Mouse (Mus musculus): ENCODE measurements around the gene Depdc5. TPM values are rescaled to one million over a fixed set of nuclear protein-coding genes. Genes with fewer than 3 reads are reported as not detected.

Depdc5 gene
- polyA plus RNA-seq, 1 experiment from 2014 or later = 20.2 TPM

- H3K9ac ChIP-seq = no peak overlapping the region
- H3K27ac ChIP-seq = no peak overlapping the region
- H3K27me3 ChIP-seq (replicated peaks) = no peaks in the 10 kb centered on the region
- no peak for ATAC-seq
- no peak overlapping the region for H3K4me3 ChIP-seq (replicated peaks)
- no peaks in the 10 kb centered on the region for H3K9me3 ChIP-seq
- H3K4me1 ChIP-seq (replicated peaks) = 0 out of 2 replicates have a peak, but pooled peaks cover 2% of the 10 kb centered on the region
- no peak overlapping the region for H3K4me2 ChIP-seq (replicated peaks)
- 78% methylated on average over 11 of the region's 11 CpGs for WGBS
- no peaks in the 10 kb centered on the region for H3K36me3 ChIP-seq
These were observed 142.1 kb downstream of the Depdc5 start for GRCm38 (mm10) chr5:33005442-33006145.

GRCm38 (mm10) chr5:33006670-33007069, 143.2 kb downstream of the Depdc5 start:
- no peak overlapping the region for H3K4me3 ChIP-seq (replicated peaks)
- no peaks in the 10 kb centered on the region for H3K9me3 ChIP-seq
- no peak overlapping the region for H3K9ac ChIP-seq
- peaks cover 7% of the 10 kb centered on the region; the same call in 1 of the 2 replicates for H3K4me1 ChIP-seq (replicated peaks)
- WGBS = 37% methylated on average over 8 of the region's 8 CpGs
- H3K27me3 ChIP-seq (replicated peaks) = no peaks in the 10 kb centered on the region
- H3K36me3 ChIP-seq = no peaks in the 10 kb centered on the region
- no peak overlapping the region for H3K27ac ChIP-seq
- no peak overlapping the region for H3K4me2 ChIP-seq (replicated peaks)
- ATAC-seq = 0 out of 2 replicates have a peak, but pooled peaks have one; percentile 26

- H3K27me3 ChIP-seq (replicated peaks) = no peaks in the 10 kb centered on the region
- H3K36me3 ChIP-seq = no peaks in the 10 kb centered on the region
- peaks cover 7% of the 10 kb centered on the region; the same call in 1 of the 2 replicates for H3K4me1 ChIP-seq (replicated peaks)
- no peak overlapping the region for H3K9ac ChIP-seq
- no peak overlapping the region for H3K4me3 ChIP-seq (replicated peaks)
- no peak overlapping the region for H3K27ac ChIP-seq
- H3K9me3 ChIP-seq = no peaks in the 10 kb centered on the region
- no peak for ATAC-seq
- WGBS = 52% methylated on average over 4 of the region's 4 CpGs
- no peak overlapping the region for H3K4me2 ChIP-seq (replicated peaks)
These were observed 143.9 kb downstream of the Depdc5 start for GRCm38 (mm10) chr5:33007371-33007770.

- H3K4me3 ChIP-seq (replicated peaks) = no peak overlapping the region
- no peaks in the 10 kb centered on the region for H3K36me3 ChIP-seq
- no peak overlapping the region for H3K4me2 ChIP-seq (replicated peaks)
- H3K4me1 ChIP-seq (replicated peaks) = peaks cover 5% of the 10 kb centered on the region; the same call in 1 of the 2 replicates
- H3K27me3 ChIP-seq (replicated peaks) = no peaks in the 10 kb centered on the region
- H3K9ac ChIP-seq = no peak overlapping the region
- H3K9me3 ChIP-seq = no peaks in the 10 kb centered on the region
- WGBS = 60% methylated on average over 2 of the region's 2 CpGs
- no peak overlapping the region for H3K27ac ChIP-seq
- ATAC-seq = no peak
These were observed 145.8 kb downstream of the Depdc5 start for GRCm38 (mm10) chr5:33009301-33009700.

GRCm38 (mm10) chr5:33009818-33010812, 146.6 kb downstream of the Depdc5 start:
- H3K36me3 ChIP-seq = no peaks in the 10 kb centered on the region
- 71% methylated on average over 14 of the region's 14 CpGs for WGBS
- H3K4me1 ChIP-seq (replicated peaks) = peaks cover 5% of the 10 kb centered on the region; the same call in 1 of the 2 replicates
- H3K27ac ChIP-seq = no peak overlapping the region
- H3K9me3 ChIP-seq = no peaks in the 10 kb centered on the region
- ATAC-seq = no peak
- no peak overlapping the region for H3K4me2 ChIP-seq (replicated peaks)
- H3K9ac ChIP-seq = no peak overlapping the region
- no peak overlapping the region for H3K4me3 ChIP-seq (replicated peaks)
- no peaks in the 10 kb centered on the region for H3K27me3 ChIP-seq (replicated peaks)

- Histone ChIP-seq H3K9ac (no peak overlapping the region), H3K36me3 (no peaks in the 10 kb centered on the region), H3K27me3 (replicated peaks) (no peaks in the 10 kb centered on the region), H3K27ac (0 out of 2 replicates have a peak overlapping the region, but pooled peaks have one; percentile 36), H3K4me3 (replicated peaks) (no peak overlapping the region), H3K4me2 (replicated peaks) (no peak overlapping the region), H3K9me3 (no peaks in the 10 kb centered on the region), H3K4me1 (replicated peaks) (peaks cover 5% of the 10 kb centered on the region; the same call in 1 of the 2 replicates)
- ATAC-seq = no peak
- WGBS = 39% methylated on average over 15 of the region's 15 CpGs
These were observed 147.9 kb downstream of the Depdc5 start for GRCm38 (mm10) chr5:33011132-33012106.

- ATAC-seq = no peak
- no peak overlapping the region for H3K27ac ChIP-seq
- no peak overlapping the region for H3K4me3 ChIP-seq (replicated peaks)
- 73% methylated on average over 1 of the region's 1 CpGs for WGBS
- H3K4me1 ChIP-seq (replicated peaks) = peaks cover 9% of the 10 kb centered on the region; the same call in 1 of the 2 replicates
- H3K27me3 ChIP-seq (replicated peaks) = no peaks in the 10 kb centered on the region
- H3K36me3 ChIP-seq = no peaks in the 10 kb centered on the region
- no peak overlapping the region for H3K9ac ChIP-seq
- no peaks in the 10 kb centered on the region for H3K9me3 ChIP-seq
- H3K4me2 ChIP-seq (replicated peaks) = no peak overlapping the region
These were observed 150.6 kb downstream of the Depdc5 start for GRCm38 (mm10) chr5:33014096-33014495.

GRCm38 (mm10) chr5:33015579-33015978, 152.1 kb downstream of the Depdc5 start:
- 55% methylated on average over 5 of the region's 5 CpGs for WGBS
- no peaks in the 10 kb centered on the region for H3K27me3 ChIP-seq (replicated peaks)
- H3K36me3 ChIP-seq = no peaks in the 10 kb centered on the region
- H3K27ac ChIP-seq = no peak overlapping the region
- H3K4me1 ChIP-seq (replicated peaks) = peaks cover 12% of the 10 kb centered on the region; the same call in 1 of the 2 replicates
- no peaks in the 10 kb centered on the region for H3K9me3 ChIP-seq
- ATAC-seq = no peak
- H3K4me3 ChIP-seq (replicated peaks) = no peak overlapping the region
- H3K9ac ChIP-seq = peak overlapping the region; percentile 13; the same call in 1 of the 2 replicates
- H3K4me2 ChIP-seq (replicated peaks) = no peak overlapping the region

GRCm38 (mm10) chr5:33018189-33018560, 154.7 kb downstream of the Depdc5 start:
- ATAC-seq = peak; percentile 42
- Histone ChIP-seq H3K4me1 (replicated peaks) (peaks cover 13% of the 10 kb centered on the region; the same call in 1 of the 2 replicates), H3K9me3 (no peaks in the 10 kb centered on the region), H3K4me3 (replicated peaks) (peak overlapping the region; percentile 88), H3K4me2 (replicated peaks) (peak overlapping the region; percentile 85), H3K9ac (peak overlapping the region; percentile 66), H3K36me3 (no peaks in the 10 kb centered on the region), H3K27me3 (replicated peaks) (no peaks in the 10 kb centered on the region), H3K27ac (peak overlapping the region; percentile 100)
- WGBS = 4% methylated on average over 15 of the region's 15 CpGs

- ATAC-seq = peak; percentile 98
- H3K27ac ChIP-seq = peak within 1 kb of the TSS; percentile 100
- no peaks in the 10 kb centered on the region for H3K36me3 ChIP-seq
- peak within 1 kb of the TSS; percentile 97 for H3K9ac ChIP-seq
- peak within 1 kb of the TSS; percentile 88 for H3K4me3 ChIP-seq (replicated peaks)
- peak within 1 kb of the TSS; percentile 85 for H3K4me2 ChIP-seq (replicated peaks)
- no peaks in the 10 kb centered on the region for H3K9me3 ChIP-seq
- H3K4me1 ChIP-seq (replicated peaks) = peaks cover 18% of the 10 kb centered on the region; the same call in 1 of the 2 replicates
- no peaks in the 10 kb centered on the region for H3K27me3 ChIP-seq (replicated peaks)
- under 1% methylated on average over 118 of the region's 121 CpGs for WGBS
These were observed 155.3 kb downstream of the Depdc5 start, which contains the start of gene Ywhah for GRCm38 (mm10) chr5:33018561-33019425. Gene Ywhah (plus strand): TSS chr5:33018816.
